Mouse (Mus musculus) limb, embryonic 13.5 days (tissue): ENCODE measurements around the gene 9430015G10Rik. TPM values are rescaled to one million over a fixed set of nuclear protein-coding genes. Genes with fewer than 3 reads are reported as not detected.

Experiments used
- ATAC-seq: fragments of 200-750 bp; cut with Nextera tagmentation; 2 replicates; pipeline ENCODE4 v1.8.0; 2017; ENCODE audit warnings: low read depth, moderate number of reproducible peaks, moderate TSS enrichment; ENCODE audit not compliant: low FRiP score
- H3K27ac ChIP-seq: fragments of 300-500 bp; sonication (generic); 2 replicates; pipeline ENCODE4 v1.5.1; 2015; ENCODE audit warnings: inconsistent platforms, mild to moderate bottlenecking, moderate library complexity
- H3K27me3 ChIP-seq: fragments of 300-500 bp; sonication (generic); 2 replicates; pipeline ENCODE4 v1.6.1; 2015; ENCODE audit warnings: mild to moderate bottlenecking, inconsistent platforms
- H3K36me3 ChIP-seq: fragments of 300-500 bp; sonication (generic); 2 replicates; pipeline ENCODE4 v1.6.1; 2015; ENCODE audit warnings: inconsistent platforms, mild to moderate bottlenecking, moderate library complexity
- H3K4me1 ChIP-seq: fragments of 300-500 bp; sonication (generic); 2 replicates; pipeline ENCODE4 v1.6.1; 2015; ENCODE audit warnings: inconsistent platforms
- H3K4me2 ChIP-seq: fragments of 300-500 bp; sonication (generic); replicated peaks from 2 replicates; pipeline ENCODE4 v1.6.1; 2015; ENCODE audit warnings: inconsistent platforms, mild to moderate bottlenecking, moderate library complexity
- H3K4me3 ChIP-seq: fragments of 300-500 bp; sonication (generic); 2 replicates; pipeline ENCODE4 v1.5.1; 2015; ENCODE audit warnings: moderate library complexity, mild to moderate bottlenecking, inconsistent platforms
- H3K9ac ChIP-seq: fragments of 300-500 bp; sonication (generic); 2 replicates; pipeline ENCODE4 v1.6.1; 2015; ENCODE audit warnings: mild to moderate bottlenecking, inconsistent platforms
- H3K9me3 ChIP-seq: fragments of 300-500 bp; sonication (generic); 2 replicates; pipeline ENCODE4 v1.6.1; 2016; ENCODE audit warnings: inconsistent platforms
- WGBS: fragments of 180-500 bp; shearing (Covaris S2); methylation state at CpG from one replicate; pipeline ENCODE4 v1.1.7; 2015; 5-methylcytosine and 5-hydroxymethylcytosine counted together
- polyA plus RNA-seq: library from polyadenylated mRNA; unstranded; fragments of >200 nt; fragmentation: Nextera tagmentation; extraction: Ambion mirVana; gene quantifications from 2 replicates; pipeline ENCODE4 v1.2.1, GENCODE M21; 2015

The 9430015G10Rik gene
- polyA plus RNA-seq, 1 experiment from 2014 or later, result 48.7 TPM

DNA sequence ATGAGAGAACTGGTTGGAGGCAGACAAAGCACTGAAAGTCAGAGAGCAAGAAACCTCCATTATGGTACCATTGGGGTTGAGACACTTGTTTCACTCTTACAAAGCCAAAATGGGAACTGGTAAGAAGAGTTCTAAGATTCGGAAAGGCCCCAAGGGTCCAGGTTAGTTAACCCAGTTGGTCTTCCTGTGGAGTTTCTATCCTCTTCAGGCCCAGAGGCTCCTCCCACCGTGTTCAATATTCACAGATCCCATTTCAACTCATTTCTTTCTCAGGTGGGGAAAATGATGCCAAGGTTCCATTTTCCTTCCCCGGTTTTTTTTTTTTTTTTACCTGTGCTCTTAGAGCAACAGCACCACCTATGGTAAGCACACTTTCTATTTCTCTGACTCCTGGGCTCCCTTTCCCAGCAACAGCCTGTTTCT lies 8.3 kb upstream of the 9430015G10Rik start:
- ATAC-seq, result no peak
- Histone ChIP-seq H3K4me3 (no peak overlapping the region), H3K27me3 (no peaks in the 10 kb centered on the region), H3K9ac (no peak overlapping the region), H3K4me2 (no peak overlapping the region), H3K9me3 (no peaks in the 10 kb centered on the region), H3K4me1 (no peaks in the 10 kb centered on the region), H3K36me3 (no peaks in the 10 kb centered on the region), H3K27ac (no peak overlapping the region)
- WGBS, result 43% methylated on average over 3 of the region's 3 CpGs

- ATAC-seq, result no peak
- Histone ChIP-seq H3K27ac (no peak overlapping the region), H3K4me3 (no peak overlapping the region), H3K27me3 (no peaks in the 10 kb centered on the region), H3K9me3 (no peaks in the 10 kb centered on the region), H3K4me2 (no peak overlapping the region), H3K9ac (no peak overlapping the region), H3K4me1 (no peaks in the 10 kb centered on the region), H3K36me3 (no peaks in the 10 kb centered on the region)
- WGBS, result 70% methylated on average over 4 of the region's 4 CpGs
These were observed 6.4 kb upstream of the 9430015G10Rik start for GRCm38 (mm10) chr4:156103342-156103741.

GRCm38 (mm10) chr4:156108606-156109546 lies 906 bp upstream of the 9430015G10Rik start:
- 28% methylated on average over 13 of the region's 13 CpGs for WGBS
- Histone ChIP-seq H3K9ac (peak overlapping the region; percentile 72), H3K27me3 (no peaks in the 10 kb centered on the region), H3K9me3 (no peaks in the 10 kb centered on the region), H3K36me3 (no peaks in the 10 kb centered on the region), H3K27ac (peak overlapping the region; percentile 82), H3K4me2 (peak overlapping the region; percentile 67), H3K4me1 (peaks cover 8% of the 10 kb centered on the region; the same call in 1 of the 2 replicates), H3K4me3 (peak overlapping the region; percentile 81)
- ATAC-seq, result peak; percentile 38; the same call in 1 of the 2 replicates

DNA sequence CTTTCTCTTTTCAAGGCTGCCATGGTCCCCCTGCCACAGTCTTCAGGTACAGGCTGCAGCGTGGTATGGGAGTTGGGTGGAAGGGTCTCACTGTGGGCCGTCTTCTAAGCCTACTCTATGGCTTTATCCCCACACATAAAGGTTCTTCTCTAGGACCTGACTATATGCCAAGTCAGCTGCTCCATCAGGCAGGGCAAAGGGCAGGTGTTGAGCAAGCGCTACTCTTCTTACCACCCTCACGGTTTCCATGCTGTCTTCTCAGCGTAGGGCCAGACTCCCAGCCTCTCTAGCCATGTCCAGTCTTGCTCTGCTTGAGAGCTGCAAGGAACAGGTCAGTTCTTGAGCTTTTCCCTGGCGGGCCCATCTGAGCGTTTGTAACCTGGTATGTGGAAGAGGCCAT lies 14.3 kb downstream of the 9430015G10Rik start:
- Histone ChIP-seq H3K36me3 (peaks cover 90% of the 10 kb centered on the region), H3K4me1 (no peaks in the 10 kb centered on the region), H3K9me3 (no peaks in the 10 kb centered on the region), H3K4me3 (no peak overlapping the region), H3K4me2 (no peak overlapping the region), H3K27ac (no peak overlapping the region), H3K27me3 (no peaks in the 10 kb centered on the region), H3K9ac (no peak overlapping the region)
- no peak for ATAC-seq
- 95% methylated on average over 7 of the region's 7 CpGs for WGBS

DNA sequence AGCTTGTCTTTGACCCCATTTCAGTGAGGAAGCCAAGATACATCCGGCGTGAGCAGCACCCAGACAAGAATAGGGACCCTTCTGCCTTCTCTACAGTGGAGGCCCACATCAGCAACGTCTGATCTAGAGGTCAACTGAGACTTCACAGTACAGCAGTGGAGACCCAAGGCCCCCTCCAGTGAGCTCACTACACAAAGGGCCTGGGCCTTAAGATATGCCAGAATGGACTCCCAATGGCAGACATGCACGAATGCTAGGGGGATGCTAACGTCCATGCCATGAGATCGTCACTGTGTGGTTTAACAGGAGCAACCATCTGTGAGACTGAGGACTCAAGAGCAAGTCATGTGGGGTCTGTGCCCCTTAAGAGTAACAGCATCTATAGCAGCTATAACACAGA lies 15.6 kb downstream of the 9430015G10Rik start:
- Histone ChIP-seq H3K27me3 (no peaks in the 10 kb centered on the region), H3K9ac (no peak overlapping the region), H3K4me3 (no peak overlapping the region), H3K9me3 (no peaks in the 10 kb centered on the region), H3K4me1 (no peaks in the 10 kb centered on the region), H3K4me2 (no peak overlapping the region), H3K27ac (no peak overlapping the region), H3K36me3 (peaks cover 77% of the 10 kb centered on the region)
- no peak for ATAC-seq
- WGBS, result 93% methylated on average over 6 of the region's 6 CpGs

GRCm38 (mm10) chr4:156126841-156127240 lies 17.1 kb downstream of the 9430015G10Rik start:
- no peaks in the 10 kb centered on the region for H3K4me1 ChIP-seq
- no peaks in the 10 kb centered on the region for H3K9me3 ChIP-seq
- no peak overlapping the region for H3K4me2 ChIP-seq
- no peak overlapping the region for H3K4me3 ChIP-seq
- no peak overlapping the region for H3K9ac ChIP-seq
- H3K27me3 ChIP-seq, result no peaks in the 10 kb centered on the region
- WGBS, result 86% methylated on average over 7 of the region's 7 CpGs
- no peak overlapping the region for H3K27ac ChIP-seq
- H3K36me3 ChIP-seq, result peaks cover 62% of the 10 kb centered on the region
- ATAC-seq, result no peak

DNA sequence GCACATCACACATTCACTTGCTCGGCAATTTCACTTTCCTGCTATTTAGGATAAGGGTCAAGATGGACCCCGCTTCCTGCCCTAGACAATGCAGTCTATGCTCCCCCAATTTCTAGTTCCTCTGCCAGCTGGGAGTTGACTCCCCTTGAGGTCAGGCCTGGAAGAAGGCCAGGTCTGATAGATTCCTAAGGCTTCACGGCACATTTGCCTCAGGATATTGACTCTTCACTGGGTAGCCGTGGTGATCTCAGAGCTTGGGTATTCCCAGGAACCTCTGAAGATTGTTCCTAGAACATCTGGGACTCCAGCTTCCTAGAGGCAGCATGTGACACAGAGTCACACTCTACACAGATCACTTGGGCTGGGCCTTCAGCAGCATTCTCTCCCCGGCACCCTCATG lies 19.0 kb downstream of the 9430015G10Rik start:
- H3K9ac ChIP-seq, result no peak overlapping the region
- no peak overlapping the region for H3K4me3 ChIP-seq
- H3K27ac ChIP-seq, result no peak overlapping the region
- H3K4me1 ChIP-seq, result no peaks in the 10 kb centered on the region
- peaks cover 43% of the 10 kb centered on the region for H3K36me3 ChIP-seq
- H3K9me3 ChIP-seq, result no peaks in the 10 kb centered on the region
- no peak for ATAC-seq
- H3K4me2 ChIP-seq, result no peak overlapping the region
- WGBS, result 80% methylated on average over 5 of the region's 5 CpGs
- no peaks in the 10 kb centered on the region for H3K27me3 ChIP-seq

DNA sequence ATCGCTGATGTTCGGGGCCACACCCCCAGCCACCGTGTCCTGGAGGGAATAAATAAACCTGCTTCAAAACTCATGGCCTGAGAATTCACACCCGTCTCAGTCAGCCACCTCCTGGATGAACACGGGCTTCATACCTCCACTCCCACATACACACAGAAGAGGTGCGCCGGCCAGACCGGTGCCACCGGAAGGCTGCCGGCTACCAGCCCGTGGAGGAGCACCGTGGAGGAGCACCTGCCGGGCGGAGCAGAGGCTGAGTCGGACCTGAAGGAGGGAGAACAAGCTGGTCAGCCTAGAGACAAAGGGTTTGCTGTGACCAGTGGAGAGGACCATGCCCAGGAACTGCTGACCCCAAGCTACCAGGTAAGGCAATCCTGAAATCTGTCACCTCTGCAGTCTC lies 20.7 kb downstream of the 9430015G10Rik start, which contains the start of gene Rnf223:
Gene Rnf223 (plus strand): TSS at position 78 of the 400 bp plus-strand sequence.
- no peak for ATAC-seq
- no peak within 1 kb of the TSS for H3K9ac ChIP-seq
- H3K9me3 ChIP-seq, result no peaks in the 10 kb centered on the region
- H3K4me3 ChIP-seq, result no peak within 1 kb of the TSS
- no peaks in the 10 kb centered on the region for H3K27me3 ChIP-seq
- H3K4me1 ChIP-seq, result no peaks in the 10 kb centered on the region
- H3K36me3 ChIP-seq, result peaks cover 26% of the 10 kb centered on the region
- WGBS, result 83% methylated on average over 15 of the region's 15 CpGs
- no peak within 1 kb of the TSS for H3K27ac ChIP-seq
- H3K4me2 ChIP-seq, result no peak within 1 kb of the TSS

DNA sequence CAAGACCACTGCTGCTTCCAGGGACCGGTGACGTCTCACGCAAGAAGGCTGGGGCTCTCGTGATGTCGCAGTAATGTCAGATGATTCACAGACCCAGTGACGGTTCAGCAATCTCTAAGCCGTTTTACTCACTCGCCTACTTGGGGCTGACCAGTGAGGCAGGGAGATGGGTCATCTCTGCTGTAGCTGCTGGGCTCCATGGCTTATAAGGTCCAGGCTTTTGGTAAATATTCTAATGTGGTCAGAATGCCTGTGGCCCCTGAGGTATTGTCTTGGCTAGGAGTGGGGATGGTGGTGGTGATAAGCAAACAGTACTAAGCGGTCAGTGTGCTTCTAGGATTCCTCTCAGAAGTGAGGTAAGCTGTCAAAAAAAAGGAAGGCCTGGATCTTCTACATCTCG lies 21.2 kb downstream of the 9430015G10Rik start:
- Histone ChIP-seq H3K36me3 (peaks cover 21% of the 10 kb centered on the region), H3K27me3 (no peaks in the 10 kb centered on the region), H3K27ac (no peak overlapping the region), H3K9me3 (no peaks in the 10 kb centered on the region), H3K4me1 (no peaks in the 10 kb centered on the region), H3K9ac (no peak overlapping the region), H3K4me2 (no peak overlapping the region), H3K4me3 (no peak overlapping the region)
- WGBS, result 83% methylated on average over 10 of the region's 10 CpGs
- ATAC-seq, result no peak

DNA sequence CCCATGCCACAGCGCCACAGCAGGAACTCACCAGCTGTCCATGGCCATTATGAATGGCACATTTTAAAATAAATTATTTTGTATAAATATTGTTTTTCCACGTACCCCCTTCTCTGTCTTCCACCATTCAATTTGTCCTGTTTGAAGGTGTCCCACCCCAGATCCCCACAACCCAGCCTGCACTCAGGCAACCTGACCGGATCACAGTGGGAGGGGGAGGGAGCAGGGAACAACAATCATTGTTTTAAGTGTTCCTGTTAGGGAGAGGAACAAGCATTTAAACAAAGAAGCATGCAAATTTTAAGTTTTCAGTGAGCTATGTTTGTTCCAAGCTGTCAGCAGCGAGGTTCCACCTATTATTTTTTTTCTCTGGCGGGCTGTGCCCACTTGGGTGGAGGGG lies 23.6 kb downstream of the 9430015G10Rik start:
- no peaks in the 10 kb centered on the region for H3K27me3 ChIP-seq
- ATAC-seq, result no peak
- H3K9ac ChIP-seq, result no peak overlapping the region
- H3K4me1 ChIP-seq, result no peaks in the 10 kb centered on the region
- WGBS, result 67% methylated on average over 5 of the region's 5 CpGs
- no peak overlapping the region for H3K4me3 ChIP-seq
- H3K9me3 ChIP-seq, result no peaks in the 10 kb centered on the region; the same call in 1 of the 2 replicates
- H3K27ac ChIP-seq, result no peak overlapping the region
- H3K36me3 ChIP-seq, result no peaks in the 10 kb centered on the region
- H3K4me2 ChIP-seq, result no peak overlapping the region

GRCm38 (mm10) chr4:156133943-156134605 lies 24.3 kb downstream of the 9430015G10Rik start:
- Histone ChIP-seq H3K36me3 (no peaks in the 10 kb centered on the region), H3K4me3 (no peak overlapping the region), H3K27me3 (no peaks in the 10 kb centered on the region), H3K9me3 (no peaks in the 10 kb centered on the region; the same call in 1 of the 2 replicates), H3K9ac (no peak overlapping the region), H3K4me1 (no peaks in the 10 kb centered on the region), H3K4me2 (no peak overlapping the region), H3K27ac (no peak overlapping the region)
- WGBS, result 79% methylated on average over 12 of the region's 12 CpGs
- ATAC-seq, result no peak

DNA sequence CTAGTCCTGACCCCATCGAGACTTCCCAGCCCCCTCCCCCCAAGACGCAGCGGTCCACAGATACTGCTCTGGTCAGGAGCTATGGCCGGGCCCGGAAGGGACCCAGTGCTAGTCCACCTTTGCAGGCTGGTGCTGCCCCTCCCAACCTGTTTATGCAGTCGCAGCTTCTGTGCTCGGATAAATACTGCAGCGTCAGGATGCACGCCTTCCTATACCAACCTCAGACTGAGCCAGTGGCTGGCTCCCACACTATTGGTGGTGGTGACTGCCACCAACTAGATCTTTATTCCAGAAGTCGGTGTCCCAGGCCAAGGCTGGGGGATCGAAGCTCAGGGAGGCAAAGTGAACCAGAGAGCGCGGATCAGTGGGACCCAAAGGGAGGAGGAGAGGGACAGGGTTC lies 25.3 kb downstream of the 9430015G10Rik start:
- H3K36me3 ChIP-seq, result no peaks in the 10 kb centered on the region
- H3K27me3 ChIP-seq, result no peaks in the 10 kb centered on the region
- H3K27ac ChIP-seq, result no peak overlapping the region
- 92% methylated on average over 13 of the region's 13 CpGs for WGBS
- no peaks in the 10 kb centered on the region for H3K4me1 ChIP-seq
- no peak overlapping the region for H3K4me3 ChIP-seq
- no peak overlapping the region for H3K4me2 ChIP-seq
- H3K9me3 ChIP-seq, result no peaks in the 10 kb centered on the region; the same call in 1 of the 2 replicates
- ATAC-seq, result no peak
- H3K9ac ChIP-seq, result no peak overlapping the region
